Mouse (Mus musculus) megakaryocyte, embryonic 14.5 days (primary cell): Measurements from ENCODE around the gene Srm.

ENCODE experiments used
- FLI1 ChIP-seq: IDR thresholded peaks from 2 replicates; pipeline ENCODE4 v1.6.1; 2012; ENCODE audit warnings: low read length, inconsistent platforms, mixed read lengths
- GATA1 ChIP-seq: IDR thresholded peaks from 3 replicates; pipeline ENCODE4 v1.6.1; 2012; ENCODE audit warnings: mixed read lengths, low read length, inconsistent platforms, borderline replicate concordance

DNA sequence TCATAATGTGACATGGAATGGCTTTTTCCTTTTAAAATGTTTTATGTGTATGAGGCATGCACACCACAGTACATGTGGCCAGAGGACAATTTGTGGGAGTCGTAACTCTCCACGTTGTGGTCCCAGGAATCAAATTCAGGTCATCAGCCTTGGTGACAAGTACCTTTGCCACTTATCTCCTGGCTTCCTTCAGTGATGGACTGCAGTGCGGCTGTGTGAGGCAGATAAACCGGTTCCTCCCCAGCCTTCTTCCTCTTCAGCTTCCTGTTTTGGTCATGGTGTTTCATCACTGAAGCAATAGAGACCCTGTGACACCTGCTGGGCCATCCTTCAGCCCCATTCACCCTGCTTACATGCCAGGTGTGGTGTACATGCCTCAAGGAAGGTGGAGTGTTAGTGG lies 8.0 kb upstream of the Srm start:
- TF ChIP-seq FLI1 (0 out of 2 replicates have a peak, but pooled peaks have one; percentile 7), GATA1 (peak; percentile 64; the same call in 1 of the 3 replicates)
